ENCODE assay signal across 10 mouse cellular contexts in genomic region chr6:83142886-83143285, GRCm38 (mm10). TPM values are rescaled to one million over a fixed set of nuclear protein-coding genes. Genes with fewer than 3 reads are reported as not detected.
DNase-seq lines count a peak whose midpoint lies in the region; ATAC-seq lines count a peak whose summit lies in the region.
"Had no signal": no experiment of that assay in that cellular context is flagged by ENCODE, and none has a peak within 500 bp of the region (broad histone marks: within the 10 kb centered on the region; RNA-seq: fewer than 3 reads in every experiment).

No protein-coding gene starts in this region.

- peaks cover 23% of the 10 kb centered on the region for H3K4me1 ChIP-seq in heart, embryonic 16.5 days (ENCODE audit: control insufficient read depth, insufficient read depth, low read length)
- peaks cover 64% of the 10 kb centered on the region for H3K4me1 ChIP-seq in hindbrain, embryonic 10.5 days (replicated peaks)
- peaks cover 16% of the 10 kb centered on the region for H3K4me1 ChIP-seq in midbrain, embryonic 16.5 days (ENCODE audit: control insufficient read depth, insufficient read depth, low read length)

- peak overlapping the region; percentile 50 for H3K4me3 ChIP-seq in heart, embryonic 16.5 days (ENCODE audit: low read length)
- H3K4me3 ChIP-seq in hindbrain, embryonic 10.5 days: peak overlapping the region; percentile 52; the same call in 1 of the 2 replicates
- no peak overlapping the region for H3K4me3 ChIP-seq in midbrain, embryonic 16.5 days (ENCODE audit: low read depth, low read length)

- H3K36me3 ChIP-seq in heart, embryonic 16.5 days (ENCODE audit: control insufficient read depth, insufficient read depth): peaks cover under 1% of the 10 kb centered on the region
- peaks cover 26% of the 10 kb centered on the region for H3K36me3 ChIP-seq in hindbrain, embryonic 10.5 days
- no peaks in the 10 kb centered on the region for H3K36me3 ChIP-seq in midbrain, embryonic 16.5 days (ENCODE audit: control insufficient read depth, insufficient read depth, low read length)

- no peaks in the 10 kb centered on the region for H3K27me3 ChIP-seq in heart, embryonic 16.5 days (ENCODE audit: control insufficient read depth, insufficient read depth, low read length)
- peaks cover 12% of the 10 kb centered on the region for H3K27me3 ChIP-seq in hindbrain, embryonic 10.5 days (ENCODE audit: insufficient read depth, poor library complexity, severe bottlenecking)
- H3K27me3 ChIP-seq in midbrain, embryonic 16.5 days (ENCODE audit: control insufficient read depth, insufficient read depth, low read depth, low read length): no peaks in the 10 kb centered on the region; the same call in 1 of the 2 replicates
- H3K27me3 ChIP-seq: lung, embryonic 15.5 days had no signal

- H3K27ac ChIP-seq in heart, embryonic 16.5 days (ENCODE audit: low read length): no peak overlapping the region
- H3K27ac ChIP-seq in hindbrain, embryonic 10.5 days: peak overlapping the region; percentile 43; the same call in 1 of the 2 replicates
- no peak overlapping the region for H3K27ac ChIP-seq in midbrain, embryonic 16.5 days (ENCODE audit: low read length)

- H3K9ac ChIP-seq in heart, embryonic 16.5 days (ENCODE audit: low read length): peak overlapping the region; percentile 35; the same call in 1 of the 2 replicates
- H3K9ac ChIP-seq in midbrain, embryonic 16.5 days (ENCODE audit: low read depth, low read length): no peak overlapping the region

- DNase-seq in heart, postnatal 4 days: no peak
- DNase-seq in MN1 (ENCODE audit: low spot score): peak; percentile 36
- no peak for DNase-seq in hindbrain, embryonic 10.5 days (ENCODE audit: low spot score)
- no peak for DNase-seq in spleen, adult 18-20 months
- DNase-seq in retina, postnatal 1 day: no peak
- DNase-seq in thymus, postnatal 4 days: no peak
- DNase-seq: adrenal gland, postnatal 25 days had no signal

- WGBS in heart, embryonic 16.5 days: 51% methylated on average over 11 of the region's 11 CpGs
- WGBS in hindbrain, embryonic 10.5 days: 55% methylated on average over 11 of the region's 11 CpGs
- WGBS in midbrain, embryonic 16.5 days: 56% methylated on average over 11 of the region's 11 CpGs

- H3K9me3 ChIP-seq in heart, embryonic 16.5 days (replicated peaks; ENCODE audit: control insufficient read depth, low read length): no peaks in the 10 kb centered on the region
- H3K9me3 ChIP-seq in hindbrain, embryonic 10.5 days: no peaks in the 10 kb centered on the region
- no peaks in the 10 kb centered on the region for H3K9me3 ChIP-seq in midbrain, embryonic 16.5 days (replicated peaks; ENCODE audit: control insufficient read depth, low read length, poor library complexity, severe bottlenecking)
- H3K9me3 ChIP-seq: lung, embryonic 15.5 days had no signal

- no peak for ATAC-seq in heart, embryonic 16.5 days (replicated peaks; ENCODE audit: extremely low read depth, insufficient read depth, low FRiP score)
- peak; percentile 8; the same call in 1 of the 2 replicates for ATAC-seq in midbrain, embryonic 16.5 days

- H3K4me2 ChIP-seq in heart, embryonic 16.5 days (ENCODE audit: low read depth, low read length): peak overlapping the region; percentile 77
- H3K4me2 ChIP-seq in midbrain, embryonic 16.5 days (ENCODE audit: low read length): peak overlapping the region; percentile 63

RNA-seq across cellular contexts. Expression of gene Rtkn, which starts 7.6 kb away (rescaled TPM):
- 21.1 and 26.0 TPM in 2 replicates for polyA plus RNA-seq in heart, embryonic 16.5 days (2015; fragmentation: Nextera tagmentation; extraction: Ambion mirVana)
- total RNA-seq in heart, postnatal 4 days (2021): 10 to 100 TPM; 11.7 to 13.1 TPM
- 40.5 and 46.4 TPM in 2 replicates for polyA plus RNA-seq in hindbrain, embryonic 10.5 days (2016; fragmentation: Nextera tagmentation; extraction: Ambion mirVana)
- polyA plus RNA-seq in midbrain, embryonic 16.5 days (2015; fragmentation: Nextera tagmentation; extraction: Ambion mirVana): 10.7 TPM in 2 replicates

RNA-seq across cellular contexts. Expression of gene Wdr54, which starts 13.3 kb away (rescaled TPM):
- polyA plus RNA-seq in heart, embryonic 16.5 days (2015; fragmentation: Nextera tagmentation; extraction: Ambion mirVana): 3.8 and 5.4 TPM in 2 replicates
- total RNA-seq in heart, postnatal 4 days (2021): 1 to 10 TPM; 1.6 to 1.8 TPM
- polyA plus RNA-seq in hindbrain, embryonic 10.5 days (2016; fragmentation: Nextera tagmentation; extraction: Ambion mirVana): 14.2 and 15.9 TPM in 2 replicates
- 20.1 and 22.9 TPM in 2 replicates for polyA plus RNA-seq in midbrain, embryonic 16.5 days (2015; fragmentation: Nextera tagmentation; extraction: Ambion mirVana)

RNA-seq across cellular contexts. Expression of gene 1700003E16Rik, which starts 13.3 kb away (rescaled TPM):
- polyA plus RNA-seq in heart, embryonic 16.5 days (2015; fragmentation: Nextera tagmentation; extraction: Ambion mirVana): 1.5 and 2.2 TPM in 2 replicates
- under 1 TPM in 1 of 2 experiments, not detected in 1; 0.14 TPM for total RNA-seq in heart, postnatal 4 days (2021)
- 3.1 and 6.0 TPM in 2 replicates for polyA plus RNA-seq in hindbrain, embryonic 10.5 days (2016; fragmentation: Nextera tagmentation; extraction: Ambion mirVana)
- 11.4 and 16.3 TPM in 2 replicates for polyA plus RNA-seq in midbrain, embryonic 16.5 days (2015; fragmentation: Nextera tagmentation; extraction: Ambion mirVana)

RNA-seq across cellular contexts. Expression of gene Ino80b, which starts 17.7 kb away (rescaled TPM):
- polyA plus RNA-seq in heart, embryonic 16.5 days (2015; fragmentation: Nextera tagmentation; extraction: Ambion mirVana): 7.4 and 8.1 TPM in 2 replicates
- total RNA-seq in heart, postnatal 4 days (2021): 10 to 100 TPM; 14.9 to 17.4 TPM
- 19.8 and 22.8 TPM in 2 replicates for polyA plus RNA-seq in hindbrain, embryonic 10.5 days (2016; fragmentation: Nextera tagmentation; extraction: Ambion mirVana)
- 13.3 and 14.5 TPM in 2 replicates for polyA plus RNA-seq in midbrain, embryonic 16.5 days (2015; fragmentation: Nextera tagmentation; extraction: Ambion mirVana)

RNA-seq across cellular contexts. Expression of gene Wbp1, which starts 21.5 kb away (rescaled TPM):
- 96.1 and 98.3 TPM in 2 replicates for polyA plus RNA-seq in heart, embryonic 16.5 days (2015; fragmentation: Nextera tagmentation; extraction: Ambion mirVana)
- 10 to 100 TPM; 80.4 to 86.8 TPM for total RNA-seq in heart, postnatal 4 days (2021)
- 157 and 245 TPM in 2 replicates for polyA plus RNA-seq in hindbrain, embryonic 10.5 days (2016; fragmentation: Nextera tagmentation; extraction: Ambion mirVana)
- polyA plus RNA-seq in midbrain, embryonic 16.5 days (2015; fragmentation: Nextera tagmentation; extraction: Ambion mirVana): 148 and 163 TPM in 2 replicates
